Mouse (Mus musculus) bone marrow, adult 2 months (tissue): ENCODE results near the gene Tbx21.

Experiments used
- CTCF ChIP-seq: fragments of 200-500 bp; IDR thresholded peaks from 2 replicates; pipeline ENCODE4 v1.5.1; 2011; ENCODE audit warnings: low read length, control low read depth; ENCODE audit not compliant: control insufficient read depth, insufficient read depth
- POLR2A ChIP-seq: fragments of 200-500 bp; IDR thresholded peaks from 2 replicates; pipeline ENCODE4 v1.6.1; 2011; ENCODE audit warnings: low read depth, mild to moderate bottlenecking, control low read depth, low read length, borderline replicate concordance; ENCODE audit not compliant: control insufficient read depth

GRCm38 (mm10) chr11:97069333-97069732 lies 45.8 kb downstream of the Tbx21 start:
- TF ChIP-seq CTCF (no peak), POLR2A (no peak)
